Mouse (Mus musculus) embryonic fibroblast, embryonic 13.5 days (primary cell): Measurements from ENCODE around the gene Dapl1.

Source experiments
- CTCF ChIP-seq: IDR thresholded peaks from 2 replicates; pipeline ENCODE4 v1.5.1; 2011; ENCODE audit warnings: mild to moderate bottlenecking, control low read depth, low read length, moderate library complexity, borderline replicate concordance; ENCODE audit not compliant: insufficient read depth
- POLR2A ChIP-seq: IDR thresholded peaks from 2 replicates; pipeline ENCODE4 v1.6.1; 2011; ENCODE audit warnings: low read depth, mild to moderate bottlenecking, control low read depth, low read length, moderate library complexity

GRCm38 (mm10) chr2:59530811-59531210 lies 46.4 kb downstream of the Dapl1 start:
- TF ChIP-seq POLR2A (no peak), CTCF (no peak)
